Mouse (Mus musculus) G1E (cell line): Measurements from ENCODE around the gene Patl1.

Experiments
- CTCF ChIP-seq: IDR thresholded peaks from 2 replicates; pipeline ENCODE4 v1.5.1; 2012; ENCODE audit warnings: low read depth, low read length, inconsistent platforms, mixed read lengths
- GATA2 ChIP-seq: IDR thresholded peaks from 2 replicates; pipeline ENCODE4 v1.6.1; 2012; ENCODE audit warnings: low read depth, low read length, inconsistent platforms, borderline replicate concordance

DNA sequence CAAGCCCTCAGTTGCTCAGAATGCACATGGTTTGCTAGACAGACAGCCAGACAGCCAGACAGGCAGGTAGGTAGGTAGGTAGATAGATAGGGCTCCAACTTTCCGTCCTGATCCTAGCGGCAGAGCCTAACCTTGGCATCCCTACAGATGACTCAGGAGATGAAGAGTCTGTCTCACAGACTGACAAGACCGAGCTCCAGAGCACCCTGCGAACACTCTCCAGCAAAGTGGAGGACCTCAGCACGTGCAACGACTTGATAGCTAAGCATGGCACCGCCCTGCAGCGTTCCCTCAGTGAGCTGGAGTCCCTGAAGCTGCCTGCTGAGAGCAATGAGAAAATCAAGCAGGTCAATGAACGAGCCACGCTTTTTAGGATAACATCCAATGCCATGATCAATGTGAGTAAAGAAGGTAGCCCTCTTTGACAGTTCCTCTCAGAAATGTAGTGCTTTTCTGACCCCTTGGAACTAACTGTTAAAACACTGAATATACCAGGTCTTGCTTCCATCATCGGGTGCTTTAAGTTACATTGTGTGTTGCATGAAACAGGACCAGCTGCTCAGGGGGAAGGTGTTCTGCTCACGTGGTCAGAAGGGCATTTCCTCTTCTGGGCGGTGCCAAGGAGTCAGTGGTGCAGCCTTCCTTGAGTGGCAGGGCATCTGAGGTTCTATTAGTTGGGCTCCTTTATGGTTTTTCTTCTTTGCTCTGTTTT, 61.5 kb downstream of the Patl1 start:
- TF ChIP-seq CTCF, result no peak
- TF ChIP-seq GATA2, result no peak
